Mouse (Mus musculus) brain, embryonic 14.5 days (tissue): ENCODE data around the gene Cnpy3. TPM values are rescaled to one million over a fixed set of nuclear protein-coding genes. Genes with fewer than 3 reads are reported as not detected.
"Not testable (repeated sequence)": the region's sequence is repeated elsewhere in the genome, so short reads cannot be mapped to it uniquely, and the experiment has no call there.

Experiments used
- DNase-seq: peaks from one replicate; pipeline ENCODE4 v3.0.0-alpha.2; 2011; ENCODE audit warnings: low read depth
- CTCF ChIP-seq: fragments of 200-500 bp; IDR thresholded peaks from 2 replicates; pipeline ENCODE4 v1.5.1; 2012; ENCODE audit warnings: inconsistent platforms, mild to moderate bottlenecking, moderate library complexity, borderline replicate concordance; ENCODE audit not compliant: insufficient read depth, insufficient read length; ENCODE audit errors: extremely low read depth
- POLR2A ChIP-seq: fragments of 200-500 bp; IDR thresholded peaks from 2 replicates; pipeline ENCODE4 v1.6.1; 2012; ENCODE audit warnings: mild to moderate bottlenecking, inconsistent platforms, borderline replicate concordance; ENCODE audit not compliant: poor library complexity, insufficient read depth, insufficient read length, severe bottlenecking; ENCODE audit errors: extremely low read depth
- polyA plus RNA-seq: library from polyadenylated mRNA; depleted of rRNA; stranded (reverse); fragments of >200 nt; gene quantifications from 2 replicates; pipeline ENCODE4 v1.2.3, GENCODE M21; 2012

Cnpy3 gene
- polyA plus RNA-seq, 1 experiment: 55.9 TPM

DNA sequence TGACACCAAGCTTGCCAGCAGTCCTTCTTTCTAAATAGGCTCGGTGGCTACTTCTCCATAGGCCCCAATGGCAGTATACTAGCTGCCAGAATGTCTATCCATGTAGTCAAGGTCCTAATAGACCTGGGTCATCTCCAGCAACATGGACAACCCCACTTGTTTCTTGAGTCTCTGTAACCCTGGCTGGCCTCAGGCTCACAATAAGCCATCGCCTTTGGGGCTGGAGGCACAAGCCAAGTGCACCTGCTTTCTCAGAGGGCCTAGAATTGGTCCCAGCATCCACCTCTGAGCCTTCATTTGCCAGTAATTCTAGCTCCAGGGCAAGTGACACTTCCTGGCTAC, 22.1 kb upstream of the Cnpy3 start:
- no peak for TF ChIP-seq CTCF
- no peak for TF ChIP-seq POLR2A
- DNase-seq: no peak

DNA sequence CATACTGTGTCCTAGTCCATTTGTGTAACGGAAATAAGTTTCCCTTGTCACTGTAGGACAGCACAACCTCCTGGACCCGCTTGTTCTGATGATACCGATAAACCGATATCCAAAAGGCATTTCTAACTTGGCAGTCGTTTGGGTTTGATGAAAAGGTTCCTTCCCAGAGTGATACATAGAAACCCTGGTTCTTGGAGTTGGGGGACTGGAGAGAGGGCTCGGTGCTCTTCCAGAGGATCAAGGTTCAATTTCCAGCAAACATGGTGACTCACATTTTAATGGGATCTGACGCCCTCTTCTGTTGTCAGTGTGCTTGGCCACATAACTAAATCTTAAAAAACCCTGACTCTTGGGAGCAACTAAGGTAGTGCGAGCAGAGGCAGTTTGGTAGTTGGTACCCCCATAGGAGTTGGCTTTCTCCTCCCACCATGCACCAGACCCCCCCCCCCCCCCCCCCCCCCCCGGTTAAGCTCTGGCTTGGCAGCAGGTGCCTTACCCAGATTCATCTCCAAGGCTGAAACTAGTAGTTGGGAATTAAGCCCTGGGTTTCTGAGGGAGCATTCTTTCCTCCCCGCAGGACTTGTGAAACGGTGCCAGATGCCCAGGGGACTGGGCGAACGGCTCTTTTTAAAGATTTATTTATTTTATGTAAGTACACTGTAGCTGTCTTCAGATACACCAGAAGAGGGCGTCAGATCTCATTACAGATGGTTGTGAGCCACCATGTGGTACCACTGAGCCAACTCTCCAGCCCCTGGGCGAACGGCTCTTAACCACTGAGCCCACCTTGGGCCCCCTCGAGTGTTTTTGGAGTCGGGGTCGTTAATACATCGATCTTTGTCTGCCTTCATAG, 21.5 kb upstream of the Cnpy3 start:
- TF ChIP-seq CTCF: peak; percentile 6; the same call in 1 of the 2 replicates
- no peak for TF ChIP-seq POLR2A
- DNase-seq: peak; percentile 55

GRCm38 (mm10) chr17:46772404-46773277, 20.6 kb upstream of the Cnpy3 start, which contains the start of gene 2310039H08Rik:
2310039H08Rik (plus strand) TSS chr17:46772635.
- DNase-seq: peak; percentile 96
- TF ChIP-seq CTCF (no peak), POLR2A (peak; percentile 67; the same call in 1 of the 2 replicates)

DNA sequence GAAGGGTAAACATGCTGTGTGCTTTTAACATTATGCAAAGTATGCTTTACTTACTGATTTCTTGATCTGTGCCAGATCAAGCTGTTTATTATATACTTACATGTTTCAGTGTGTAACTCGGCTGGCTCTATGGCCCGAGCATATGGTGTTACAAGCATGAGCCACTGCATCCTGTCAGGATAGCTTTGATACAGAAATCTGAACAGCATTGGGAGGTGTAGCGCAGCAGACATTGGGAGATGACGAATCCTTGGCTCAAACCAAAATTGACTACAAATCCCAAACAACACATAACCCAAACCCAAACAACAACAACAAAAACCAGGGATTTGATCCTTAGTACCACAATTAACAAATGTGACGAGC, 20.0 kb upstream of the Cnpy3 start:
- DNase-seq: no peak
- TF ChIP-seq CTCF: no peak
- no peak for TF ChIP-seq POLR2A

- DNase-seq: no peak
- TF ChIP-seq CTCF (no peak), POLR2A (no peak)
These were observed 19.6 kb upstream of the Cnpy3 start for GRCm38 (mm10) chr17:46771616-46772015.

- DNase-seq: no peak
- TF ChIP-seq POLR2A (no peak), CTCF (no peak)
These were observed 19.0 kb upstream of the Cnpy3 start for GRCm38 (mm10) chr17:46771025-46771424.

DNA sequence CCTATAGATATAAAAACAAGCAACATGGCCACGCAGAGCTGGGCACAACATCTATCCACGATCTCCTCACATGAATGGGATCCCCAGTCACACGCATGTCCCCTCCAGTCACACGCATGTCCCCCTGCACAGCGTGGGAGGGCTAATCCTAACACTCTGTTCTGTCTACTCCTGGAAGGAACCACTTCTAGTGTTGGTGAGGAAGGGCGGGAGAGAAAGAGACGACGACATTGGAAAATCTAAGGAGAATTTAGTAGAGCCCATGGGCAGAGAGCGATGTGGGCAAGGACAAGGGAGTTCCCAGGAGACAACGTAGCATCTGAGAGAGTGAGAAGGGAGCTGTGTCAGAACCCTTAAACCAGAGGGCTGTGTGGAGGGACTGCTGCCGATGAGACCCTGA, 18.5 kb upstream of the Cnpy3 start:
- DNase-seq: no peak
- TF ChIP-seq POLR2A: no peak
- TF ChIP-seq CTCF: no peak

DNA sequence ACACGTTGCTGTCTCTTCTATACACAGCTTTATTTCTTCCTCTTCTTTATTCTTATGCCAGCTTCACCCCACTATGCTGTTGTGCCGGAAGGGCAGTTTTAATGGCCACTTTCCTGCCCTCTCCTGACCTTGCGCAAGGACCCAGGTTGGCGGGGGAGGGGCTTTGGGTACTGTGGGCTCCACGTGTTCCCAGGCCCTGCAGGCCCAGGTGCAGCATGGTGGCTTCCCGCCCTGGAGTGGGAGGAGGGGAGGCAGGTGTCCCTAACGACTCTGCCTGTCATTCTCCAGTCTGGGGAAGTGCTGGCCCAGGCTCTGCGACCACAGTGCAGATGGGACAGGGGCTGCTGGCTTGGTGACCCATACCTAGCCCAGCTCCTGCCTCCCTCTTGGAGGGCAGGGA, 15.9 kb upstream of the Cnpy3 start:
- TF ChIP-seq POLR2A (no peak), CTCF (no peak)
- DNase-seq: no peak

- not testable (repeated sequence) for DNase-seq
These were observed 12.9 kb upstream of the Cnpy3 start for GRCm38 (mm10) chr17:46764916-46765315.

- TF ChIP-seq CTCF (no peak), POLR2A (no peak)
- no peak for DNase-seq
These were observed 11.5 kb upstream of the Cnpy3 start, which contains the start of gene Ptcra for GRCm38 (mm10) chr17:46763544-46763943. Ptcra (minus strand) TSS chr17:46763712.

DNA sequence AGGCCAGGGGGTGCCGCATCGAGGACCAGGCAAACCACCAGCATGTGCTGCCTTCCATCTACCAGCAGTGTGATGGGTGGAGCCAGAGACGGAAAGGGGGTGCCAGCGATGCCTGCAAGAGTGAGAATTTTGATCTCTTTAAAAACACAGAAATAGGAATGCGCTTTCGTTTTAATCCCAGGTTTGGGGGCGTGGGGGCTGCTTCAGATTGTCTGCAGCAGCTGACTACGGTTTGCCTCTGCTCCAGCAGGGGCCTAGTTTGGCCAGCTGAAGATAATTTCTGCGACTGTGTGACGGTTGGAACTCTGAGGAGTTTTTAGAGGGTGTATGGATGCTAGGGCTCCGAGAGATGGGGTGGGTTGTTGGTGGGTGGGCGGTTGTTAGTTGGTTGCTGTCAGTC, 6.7 kb upstream of the Cnpy3 start:
- TF ChIP-seq CTCF (no peak), POLR2A (no peak)
- DNase-seq: no peak
